Mouse (Mus musculus): ENCODE data around the gene Arhgap15.

DNA sequence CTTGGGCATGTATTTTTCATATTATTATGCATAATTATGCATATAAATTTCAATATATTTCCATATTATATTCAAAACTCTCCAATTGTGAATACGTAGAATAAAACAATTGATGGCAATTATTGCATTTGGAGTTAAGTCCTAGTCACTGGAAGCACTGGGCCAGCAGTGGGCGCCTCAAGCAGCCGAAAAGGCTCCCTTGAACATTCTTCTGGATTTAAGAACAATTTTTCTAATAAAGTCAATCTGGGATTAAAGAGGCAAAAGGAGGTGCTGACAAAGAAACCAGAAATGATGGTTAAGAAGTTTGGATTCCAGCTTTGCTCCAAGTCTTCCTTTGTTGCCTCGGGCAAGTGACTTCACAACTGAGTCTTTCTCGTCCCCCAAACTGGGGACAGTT, 355.1 kb downstream of the Arhgap15 start:
- TF ChIP-seq TAL1 (IDR thresholded peaks at IDR 0.05; ENCODE audit: low read length) (no peak), POLR2A (IDR thresholded peaks at IDR 0.05; ENCODE audit: control insufficient read depth in 1 of 2, insufficient read depth in 1 of 2, low read depth in 1 of 2, low read length in 2 of 2, poor library complexity in 1 of 2) (no peak), CTCF (IDR thresholded peaks at IDR 0.05 in 2 of 3, conservative IDR thresholded peaks at IDR 0.05 in 1 of 3; ENCODE audit: control insufficient read depth in 1 of 3, insufficient read depth in 1 of 3, low read depth in 2 of 3, low read length in 3 of 3, poor library complexity in 1 of 3, severe bottlenecking in 1 of 3) (peak in 2 of 3 experiments; percentile 9 to 24; a peak in 1 of 6 replicates), EP300 (IDR thresholded peaks at IDR 0.05; ENCODE audit: low read depth in 1 of 2, low read length in 2 of 2) (no peak), SMC3 (IDR thresholded peaks at IDR 0.05; ENCODE audit: low read depth, low read length) (peak; percentile 23; the same call in 1 of the 2 replicates), GABPA (IDR thresholded peaks at IDR 0.05; ENCODE audit: low read depth, low read length) (no peak), TBP (IDR thresholded peaks at IDR 0.05; ENCODE audit: low read depth, low read length) (no peak), BHLHE40 (IDR thresholded peaks at IDR 0.05; ENCODE audit: borderline replicate concordance, low read depth, low read length) (no peak)
